Mouse (Mus musculus): ENCODE results near the gene Csnk1g2. TPM values are rescaled to one million over a fixed set of nuclear protein-coding genes. Genes with fewer than 3 reads are reported as not detected.

Gene Csnk1g2
- polyA plus RNA-seq, 3 experiments from 2014 or later = 11.7 to 16.3 (median 13.2) TPM

DNA sequence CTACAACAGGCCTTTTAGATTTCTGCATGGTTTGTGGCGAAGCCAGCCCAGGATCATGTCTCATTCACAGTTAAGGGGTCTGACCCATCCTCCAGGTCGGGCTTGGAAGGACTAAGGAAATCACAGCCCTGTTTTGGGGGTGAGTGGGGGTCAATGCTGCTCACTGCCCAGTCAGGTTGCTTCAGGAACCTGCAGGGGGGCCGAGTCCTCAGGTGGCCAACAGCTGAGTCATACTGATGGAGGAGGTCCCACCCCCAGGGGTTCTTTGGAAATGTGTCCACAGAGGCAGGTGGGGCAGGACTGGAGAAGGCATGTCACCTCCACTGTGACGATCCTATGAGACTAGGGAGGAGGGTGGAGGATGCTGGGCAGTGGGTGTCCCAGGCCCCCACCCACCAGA lies 42.8 kb downstream of the Csnk1g2 start:
- no peak for ATAC-seq

DNA sequence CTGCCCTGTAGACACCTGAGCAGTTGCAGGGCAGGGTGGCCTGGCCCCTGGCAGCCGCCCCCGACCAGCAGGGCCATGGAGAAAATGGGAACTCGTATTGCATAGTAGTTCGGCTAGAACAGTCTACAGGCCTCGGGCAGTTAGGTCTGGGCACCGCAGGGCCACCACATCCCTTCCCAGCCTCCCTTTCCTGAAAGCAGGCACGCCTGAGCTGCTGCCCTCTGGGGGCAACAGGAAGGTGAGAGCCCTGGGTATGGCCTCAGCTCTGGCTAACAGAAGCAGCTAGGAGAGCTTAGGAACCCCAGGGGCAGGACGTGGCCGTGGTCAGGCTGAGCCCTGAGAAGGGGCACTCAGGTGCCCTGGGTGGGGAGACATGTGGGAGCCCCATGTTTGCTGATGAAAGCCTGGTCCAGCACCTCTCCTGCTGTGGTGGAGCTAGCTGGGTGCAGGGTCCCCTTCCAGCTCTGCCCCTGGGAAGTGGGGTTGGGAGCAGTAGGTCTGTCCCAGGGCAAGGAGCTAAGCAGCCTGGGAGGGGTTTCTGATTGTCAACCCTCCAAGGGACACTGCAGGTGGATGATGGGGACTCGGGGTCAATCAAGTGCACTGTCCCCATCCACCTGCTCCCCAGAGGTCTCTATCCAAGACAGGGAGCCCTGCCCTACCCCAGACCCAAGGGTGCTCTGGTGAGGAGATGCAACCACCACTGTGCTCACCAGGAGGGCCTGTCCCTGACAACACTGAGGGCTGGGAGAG lies 43.5 kb downstream of the Csnk1g2 start:
- ATAC-seq = no peak

DNA sequence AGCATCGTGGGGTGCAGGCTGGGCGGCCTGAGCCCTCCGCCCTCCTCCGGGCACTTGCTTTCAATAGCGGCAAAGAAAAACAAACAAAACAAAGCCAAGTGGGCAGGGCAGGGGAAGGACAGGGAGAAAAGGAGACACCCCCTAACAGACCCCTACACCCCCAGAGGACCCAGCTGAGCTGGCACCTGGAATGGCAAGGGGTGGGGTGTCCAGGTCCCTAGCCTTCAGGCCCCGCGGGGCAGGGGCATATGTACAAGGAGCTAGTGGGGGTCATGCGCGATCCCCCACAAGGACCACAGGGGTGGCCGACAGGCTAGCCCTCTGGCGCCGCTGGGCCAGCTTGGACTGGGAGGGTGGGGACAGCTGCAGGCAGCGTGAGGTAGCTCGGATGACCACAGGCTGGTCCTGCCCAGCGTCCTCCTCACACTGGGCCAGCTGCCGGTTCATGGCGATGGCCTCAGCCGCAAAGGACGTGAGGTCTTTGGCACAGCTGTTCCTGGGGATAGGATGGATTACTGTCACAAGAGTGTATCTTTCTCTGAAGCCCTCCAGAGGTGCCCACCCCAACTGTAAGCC lies 44.3 kb downstream of the Csnk1g2 start:
- ATAC-seq = no peak

DNA sequence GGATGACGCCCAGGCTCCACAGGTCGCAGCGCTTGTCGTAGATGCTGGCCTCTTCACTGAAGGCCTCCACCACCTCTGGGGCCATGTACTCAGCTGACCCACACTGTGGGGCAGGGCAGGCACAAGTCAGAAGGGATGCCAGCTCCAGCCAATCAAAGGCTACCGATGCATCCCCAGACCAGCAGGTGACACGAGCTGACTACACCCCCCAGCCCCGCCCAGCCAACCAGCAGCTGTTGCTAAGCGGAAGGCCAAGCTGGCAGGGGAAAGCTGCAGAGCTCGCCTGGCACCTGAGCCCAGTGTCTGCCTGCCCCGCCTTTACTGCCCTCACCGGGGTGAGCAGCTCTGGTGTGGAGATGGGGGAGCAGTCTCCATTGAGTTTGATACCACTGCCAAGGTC lies 46.0 kb downstream of the Csnk1g2 start:
- ATAC-seq = no peak

DNA sequence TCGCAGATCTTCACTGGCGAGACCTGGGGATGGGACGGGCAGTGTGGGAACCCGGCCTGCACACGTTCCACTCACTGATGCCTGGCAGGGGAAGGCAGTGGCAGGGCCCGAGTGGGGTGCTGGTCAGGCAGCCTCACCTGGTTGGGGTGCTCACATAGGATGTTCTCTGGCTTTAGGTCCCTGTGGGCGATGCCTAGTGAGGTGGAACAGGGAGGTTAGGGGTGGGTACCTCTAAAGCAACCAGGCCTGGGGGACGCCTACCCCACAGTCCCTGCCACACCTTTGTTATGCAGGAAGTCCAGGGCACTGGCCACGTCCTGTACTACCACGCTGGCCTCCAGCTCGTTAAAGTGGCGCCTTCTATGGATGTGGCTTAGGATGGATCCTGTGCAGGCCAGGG lies 46.4 kb downstream of the Csnk1g2 start:
- ATAC-seq = no peak

DNA sequence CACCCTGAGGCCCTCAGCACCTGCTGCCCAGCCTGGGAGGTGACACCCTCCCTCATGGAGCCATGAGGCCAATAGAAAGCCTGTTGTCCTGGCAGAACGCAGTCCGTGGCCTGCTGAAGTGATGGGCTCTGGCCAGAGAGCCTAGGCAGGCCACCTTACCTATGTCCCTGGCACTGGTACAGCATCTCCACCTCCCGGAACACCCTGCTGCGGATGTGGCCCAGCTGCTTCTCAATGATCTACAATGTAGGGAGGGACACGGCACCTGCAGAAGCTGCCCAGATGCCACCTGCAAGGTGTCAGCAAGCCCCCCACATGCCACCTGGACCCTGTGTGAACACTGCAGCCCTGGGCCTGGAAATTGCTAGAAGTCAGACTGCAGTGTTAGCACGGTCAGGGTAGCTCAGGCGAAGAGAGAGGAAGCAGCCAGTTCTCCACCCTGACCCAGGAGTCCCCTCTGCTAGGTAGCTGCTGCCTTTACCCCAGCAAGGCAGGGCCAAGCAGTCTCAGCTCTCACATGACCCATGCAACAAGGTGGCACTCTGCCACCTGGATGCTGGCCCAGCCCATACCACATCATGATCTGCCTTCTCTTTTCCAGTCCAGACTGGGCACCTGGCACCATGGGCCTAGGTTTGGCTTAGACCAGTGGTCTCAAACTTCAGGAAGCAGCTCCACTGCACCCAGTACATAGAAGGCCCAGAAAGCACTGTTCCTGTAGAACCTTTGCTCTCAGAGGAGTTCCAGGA lies 47.3 kb downstream of the Csnk1g2 start:
- no peak for ATAC-seq

DNA sequence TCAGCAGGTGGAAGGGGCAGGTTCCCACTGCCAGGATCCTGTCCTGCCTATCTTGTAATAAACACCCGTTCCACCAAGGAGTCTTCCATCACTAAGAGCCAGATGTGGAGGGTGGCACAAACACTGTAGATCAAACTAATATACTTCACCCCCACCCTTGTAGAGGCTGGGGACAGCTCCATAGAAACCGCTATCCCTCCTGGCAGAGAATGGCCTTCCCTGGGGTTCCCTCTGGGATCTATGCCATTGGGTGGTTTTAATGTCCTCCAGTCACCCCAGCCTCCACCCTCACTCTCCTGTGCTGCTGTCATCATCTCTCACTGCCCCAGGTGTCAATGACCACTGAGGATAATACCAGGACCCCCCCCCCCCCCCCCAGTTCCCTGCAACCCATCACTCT lies 47.9 kb downstream of the Csnk1g2 start:
- ATAC-seq = no peak

DNA sequence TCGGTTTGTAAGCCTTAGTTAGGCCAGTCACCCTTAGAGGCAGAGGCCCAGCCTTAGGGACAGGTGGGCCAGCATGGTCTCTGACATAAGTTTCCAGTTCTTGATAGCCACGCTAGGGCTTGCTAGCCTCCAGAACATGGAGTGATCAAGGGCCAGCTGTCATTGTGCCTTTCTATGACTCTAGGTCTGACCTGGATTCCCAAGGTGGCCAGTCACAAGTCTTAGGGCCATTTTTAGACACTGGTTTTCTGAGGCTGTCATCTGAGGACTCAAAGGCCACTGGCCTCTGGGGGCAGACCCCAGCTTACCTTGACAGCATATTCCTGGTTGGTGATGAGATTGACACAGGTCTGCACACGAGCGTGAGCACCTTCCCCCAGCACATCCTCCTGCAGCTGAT lies 48.6 kb downstream of the Csnk1g2 start:
- no peak for ATAC-seq

DNA sequence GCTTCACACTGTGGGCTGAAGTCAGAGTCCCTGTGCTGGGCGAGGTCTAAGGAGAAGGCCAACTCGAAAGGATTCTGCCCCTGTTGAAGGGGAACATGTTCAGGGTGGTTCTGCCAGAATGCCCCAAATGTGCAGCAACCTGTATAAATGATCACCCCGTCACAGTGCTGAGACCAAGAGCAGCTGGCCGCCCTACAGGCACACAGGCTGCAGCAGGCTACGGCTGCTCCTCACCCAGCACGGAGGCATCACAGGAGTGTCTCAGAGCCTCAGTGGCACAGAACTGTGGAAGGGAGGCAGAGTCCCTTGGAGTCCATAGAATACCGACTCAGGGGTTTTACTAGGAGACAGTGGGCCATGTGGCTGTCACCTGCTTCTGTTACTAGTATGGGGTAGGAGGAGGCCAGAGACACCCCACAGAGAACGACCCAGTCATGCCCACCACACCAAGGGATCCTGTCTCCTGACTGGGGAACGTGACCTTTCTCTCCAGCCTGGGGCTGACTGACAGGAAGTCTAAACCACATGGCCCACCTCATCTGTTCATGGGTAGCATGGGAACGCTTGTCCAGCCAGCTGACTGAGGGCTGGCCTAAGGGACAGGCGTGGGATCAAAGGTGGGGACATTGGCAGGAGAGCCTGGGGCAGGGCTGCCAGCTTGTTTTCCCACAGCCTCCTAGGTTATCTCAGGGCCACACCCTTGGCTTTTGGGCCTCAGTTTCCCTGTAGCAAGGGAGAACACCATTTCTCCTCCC lies 49.5 kb downstream of the Csnk1g2 start:
- ATAC-seq = no peak

DNA sequence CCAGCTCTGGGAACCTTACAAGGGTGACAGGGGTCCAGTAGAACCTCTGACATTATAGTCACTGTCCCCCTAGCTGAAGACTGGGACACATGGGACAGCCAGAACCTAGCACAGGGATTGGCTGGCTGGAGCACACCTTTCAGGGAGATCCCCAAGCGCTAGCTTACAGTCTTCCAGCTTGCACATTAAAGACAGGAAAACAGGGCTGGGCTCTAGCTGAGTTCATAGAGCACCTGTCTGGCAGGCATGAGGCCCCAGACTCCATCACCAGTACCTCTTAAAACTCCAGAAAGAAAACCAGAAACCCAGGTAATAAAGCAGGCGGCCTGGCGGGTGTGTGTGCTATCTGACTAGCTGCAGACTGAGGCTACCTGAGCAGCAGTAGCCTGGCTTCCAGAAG lies 51.1 kb downstream of the Csnk1g2 start:
- ATAC-seq = no peak

DNA sequence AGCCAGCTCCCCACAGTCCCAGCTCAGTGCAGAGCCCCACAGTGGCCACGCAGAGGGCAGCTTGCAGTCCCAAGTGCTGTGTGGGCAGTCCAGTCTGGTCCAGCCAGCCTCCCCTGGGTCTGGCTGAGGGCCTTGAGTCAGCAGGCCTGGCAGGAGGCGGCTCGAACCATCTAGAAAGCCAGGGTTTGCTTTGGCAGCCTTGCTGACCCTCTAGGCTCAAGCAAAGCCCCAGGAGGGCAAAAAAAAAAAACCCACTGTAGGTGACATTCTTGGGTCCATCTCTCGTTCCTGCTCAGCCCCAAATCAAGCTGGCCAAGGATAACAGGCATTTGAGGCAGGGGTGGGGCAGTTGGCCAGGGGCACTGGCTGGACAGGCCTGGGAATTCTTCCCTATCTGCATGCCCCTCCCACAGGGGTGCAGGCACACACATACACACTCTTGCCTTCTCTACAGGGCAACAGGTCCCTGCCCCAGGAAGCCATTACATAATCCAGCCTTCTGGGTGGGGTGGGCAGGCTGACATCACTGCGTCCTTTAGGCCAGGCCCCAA lies 51.6 kb downstream of the Csnk1g2 start:
- no peak for ATAC-seq

DNA sequence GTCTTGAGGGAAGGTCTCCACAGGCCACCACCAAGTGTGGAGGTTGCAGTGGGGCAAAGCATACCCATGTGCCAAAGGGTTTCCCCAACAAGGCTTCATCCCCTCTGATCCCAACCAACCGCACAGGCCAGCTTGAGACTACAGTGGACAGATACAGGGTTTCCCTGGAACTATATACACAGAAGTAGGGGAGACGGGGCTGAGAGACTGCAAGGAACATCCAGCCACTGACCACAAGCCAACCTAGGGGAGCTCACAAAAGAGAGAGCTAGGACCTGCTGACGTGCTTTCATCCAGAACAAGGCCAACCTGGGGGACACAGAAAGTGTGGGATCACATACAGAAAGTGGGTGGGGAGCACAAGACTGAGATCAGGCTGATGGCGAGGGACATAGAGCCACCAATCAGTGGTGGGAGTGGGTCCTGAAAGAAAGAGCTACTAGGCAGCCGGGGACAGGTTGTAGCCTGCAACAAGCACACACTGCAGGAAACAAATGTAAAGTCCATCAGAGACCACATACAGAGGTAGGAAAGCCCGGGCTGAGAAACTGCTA lies 52.3 kb downstream of the Csnk1g2 start:
- ATAC-seq = no peak

DNA sequence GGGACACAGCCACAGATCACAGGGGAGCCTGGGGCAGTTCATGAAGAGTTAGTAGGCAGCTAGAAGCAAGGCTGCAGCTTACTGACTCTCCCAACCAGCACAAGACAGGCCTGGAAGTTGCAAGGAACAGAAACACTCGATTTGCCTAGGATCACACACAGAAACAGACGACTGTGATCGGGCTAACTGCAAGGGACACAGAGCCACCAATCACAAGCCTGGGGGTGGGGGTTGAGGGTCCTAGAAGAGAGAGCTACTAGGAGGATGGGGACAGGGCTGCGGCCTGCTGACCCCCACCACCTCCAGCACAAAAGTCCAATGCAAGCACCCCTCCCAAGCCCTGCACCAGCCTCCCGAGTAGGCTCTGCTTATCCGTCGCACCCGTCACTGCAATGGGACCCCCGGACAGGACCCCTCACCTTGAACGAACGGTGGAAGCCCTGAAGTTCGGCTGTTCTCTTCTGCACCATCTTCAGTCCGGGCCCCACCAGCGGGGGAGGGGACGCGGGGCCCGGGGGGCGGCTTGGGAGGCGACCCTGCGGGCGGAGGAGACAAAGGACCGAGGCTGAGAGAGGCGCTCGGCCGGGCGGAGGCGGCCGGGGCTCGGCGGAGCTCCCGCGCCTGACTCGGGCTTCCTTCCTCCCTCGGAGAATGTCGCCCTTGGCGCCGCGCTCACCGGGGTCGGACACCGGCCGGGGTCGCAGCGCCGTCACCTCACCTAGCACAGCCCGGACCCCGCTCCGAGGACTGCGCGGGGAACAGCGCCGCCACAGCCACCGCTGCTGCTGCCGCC lies 53.0 kb downstream of the Csnk1g2 start:
- ATAC-seq = no peak

DNA sequence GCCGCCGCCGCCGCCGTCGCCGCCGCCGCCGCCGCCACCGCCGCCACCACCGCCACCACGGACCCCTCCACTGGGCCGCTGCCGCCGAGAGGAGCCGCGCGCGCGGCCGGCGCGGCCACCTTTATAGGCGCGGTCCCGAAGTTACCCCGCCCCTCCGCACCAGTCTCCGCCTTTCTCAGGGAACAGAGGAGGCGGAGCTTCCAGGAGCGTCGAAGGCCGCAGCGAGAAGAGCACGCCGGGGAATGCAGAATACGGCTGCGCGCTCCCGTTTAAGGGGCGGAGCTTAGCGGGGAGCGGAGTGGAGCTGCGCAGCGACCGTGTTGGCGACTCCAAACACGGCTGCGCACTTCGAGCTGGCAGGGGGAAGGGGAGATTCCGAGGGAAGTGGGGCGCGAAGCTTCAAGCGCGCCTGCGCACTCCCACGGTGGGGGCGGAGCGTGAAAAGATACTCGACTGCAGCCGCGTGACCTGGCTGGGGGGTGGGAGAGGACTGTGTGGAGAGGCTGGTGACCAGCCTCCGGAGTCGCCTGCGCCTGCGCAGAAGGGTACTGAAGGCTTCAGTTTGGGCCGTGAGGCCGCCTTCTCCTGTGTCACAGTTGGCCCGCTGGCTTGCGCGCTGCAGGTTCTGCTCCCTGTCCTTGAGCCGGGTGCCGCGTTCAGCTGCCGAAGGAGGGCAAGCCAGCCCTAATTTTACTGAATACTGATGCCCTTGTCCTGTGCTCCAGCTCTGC lies 53.7 kb downstream of the Csnk1g2 start:
- ATAC-seq = peak; percentile 73

DNA sequence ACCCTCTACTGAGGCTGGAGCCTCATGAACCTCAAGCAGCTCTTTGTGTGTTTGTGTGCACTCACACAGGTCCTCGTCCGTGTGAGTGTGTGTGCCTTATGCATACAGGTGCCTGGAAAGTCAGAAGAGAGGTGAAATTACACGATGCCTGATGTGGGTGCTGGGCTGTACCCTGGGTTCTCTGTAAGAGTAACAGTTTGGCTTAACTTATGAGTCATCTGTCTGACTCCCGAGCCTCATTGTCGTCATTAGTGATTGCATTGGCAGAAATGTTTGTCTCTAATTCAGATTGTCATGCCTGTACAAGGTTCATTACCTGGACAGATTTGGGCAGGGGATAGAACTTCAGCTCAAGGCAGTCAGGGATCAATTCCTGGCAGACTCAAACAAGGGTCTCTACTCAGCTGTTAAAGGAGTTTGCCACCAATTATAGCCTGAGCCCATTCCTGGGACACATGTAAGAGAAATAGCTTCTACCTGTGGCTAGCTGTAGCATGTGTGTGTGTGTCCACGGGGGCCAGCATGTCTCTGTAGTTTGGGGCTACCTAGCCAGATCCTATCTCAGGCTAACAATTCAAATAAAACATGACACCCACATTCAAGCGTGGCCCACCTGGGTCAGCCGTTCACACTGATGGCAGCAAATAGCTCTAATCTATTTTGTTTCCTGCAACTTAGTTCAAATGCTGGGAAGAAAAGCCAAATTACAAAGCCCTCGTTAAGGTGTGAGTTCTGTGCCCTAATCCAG lies 54.7 kb downstream of the Csnk1g2 start:
- ATAC-seq = peak; percentile 28

DNA sequence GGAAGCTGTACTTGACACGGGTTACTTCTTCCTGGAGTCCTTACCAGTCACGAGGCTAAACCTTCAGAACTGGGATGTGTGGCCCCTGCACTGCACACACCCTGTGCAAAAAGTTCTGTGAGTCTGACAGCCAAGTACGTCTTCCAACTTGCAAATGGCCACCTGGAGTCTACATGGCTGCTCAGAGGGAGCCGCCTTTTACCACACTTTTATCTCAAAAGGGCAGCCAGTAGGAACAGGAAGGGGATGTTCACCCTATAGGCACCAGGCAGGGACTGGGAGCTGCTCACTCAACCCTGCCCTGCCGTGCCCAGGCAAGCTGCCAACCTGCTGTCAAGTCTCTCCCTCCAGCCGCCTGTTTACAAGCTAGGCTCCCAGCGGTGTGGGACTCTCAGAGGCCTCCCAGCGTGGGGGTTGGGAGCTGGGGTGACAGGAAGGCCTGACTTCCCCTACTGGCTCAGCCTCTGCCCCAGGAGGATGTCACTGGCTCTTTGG lies 55.4 kb downstream of the Csnk1g2 start, which contains the start of gene Mknk2:
Gene Mknk2, minus strand, starts transcription at position 171 of the 495 bp plus-strand sequence.
- peak; percentile 42 for ATAC-seq

DNA sequence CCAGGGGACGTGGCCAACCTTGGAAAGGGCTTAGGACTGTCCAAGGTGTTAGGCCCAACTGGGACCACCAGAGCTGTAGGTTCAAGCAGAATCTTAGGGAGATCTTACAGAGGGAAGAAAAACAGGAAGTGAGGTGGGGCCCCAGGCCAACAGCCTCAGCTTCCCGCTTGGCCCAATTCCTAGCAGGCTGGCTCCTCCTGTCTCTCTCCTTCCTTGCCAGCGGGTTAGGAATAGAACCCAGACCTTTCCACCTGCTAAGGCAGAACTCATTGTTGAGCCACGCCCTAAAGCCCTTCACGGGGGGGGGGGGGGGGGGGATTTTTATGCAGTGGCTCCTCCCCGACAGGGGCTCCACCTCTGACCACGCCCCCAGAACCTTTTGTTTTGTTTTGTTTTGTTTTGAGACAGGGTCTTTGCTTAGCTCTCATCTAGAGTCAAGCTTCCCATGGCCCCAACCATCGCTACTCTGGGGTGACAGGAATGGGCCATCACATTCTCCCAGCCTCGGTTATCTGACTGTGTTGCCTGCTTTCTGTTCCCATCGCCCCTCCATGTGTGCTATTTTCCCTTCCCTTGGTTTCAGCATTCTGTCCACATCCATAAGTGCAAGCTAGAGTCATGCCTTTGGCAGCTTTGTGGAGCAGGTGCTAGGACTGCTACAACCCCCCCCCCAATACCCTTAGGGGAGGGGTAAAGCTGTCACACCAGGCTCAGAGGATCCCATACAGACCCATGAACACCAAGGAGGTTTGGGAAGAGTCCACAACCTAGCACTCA lies 56.2 kb downstream of the Csnk1g2 start:
- no peak for ATAC-seq

DNA sequence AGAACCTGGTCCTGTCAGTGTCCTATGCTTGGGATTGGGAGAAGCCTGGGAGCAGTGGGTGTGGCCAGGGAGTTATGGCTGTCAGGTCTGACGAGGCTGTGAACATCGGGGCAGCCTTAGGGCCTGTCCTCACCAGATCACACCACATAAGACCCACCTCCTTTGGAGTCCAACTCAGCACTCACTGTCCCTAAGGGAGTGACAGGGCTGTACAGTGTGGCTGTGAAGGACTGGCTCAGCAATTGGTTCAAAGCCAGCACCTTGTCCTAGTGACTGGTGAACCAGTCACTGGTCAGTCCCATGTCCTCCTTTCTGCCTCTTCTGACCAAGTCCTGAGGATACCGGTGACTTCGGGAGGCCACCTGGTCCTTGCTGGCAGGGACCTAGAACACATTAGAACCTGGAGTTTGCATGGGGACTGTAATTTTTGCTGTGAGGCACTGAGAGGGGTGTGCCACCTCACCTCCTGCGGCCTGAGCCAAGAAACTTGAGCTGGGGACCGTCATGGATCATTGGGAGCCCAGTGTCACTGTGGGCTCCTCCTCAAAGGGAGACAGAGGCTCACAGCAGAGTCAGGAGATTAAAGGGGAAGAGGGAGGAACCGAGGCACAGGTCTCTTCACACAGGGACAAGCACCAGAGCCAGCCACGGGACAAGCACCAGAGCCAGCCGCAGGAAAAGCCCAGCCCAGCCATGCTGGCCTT lies 57.1 kb downstream of the Csnk1g2 start:
- no peak for ATAC-seq

Data from inflammation-experienced regulatory T-cells, adult 6 months (primary cell).